In genomic region chr14:51929309-51929943, GRCm38 (mm10) we compare ENCODE assay signal across 9 mouse cellular contexts. TPM values are rescaled to one million over a fixed set of nuclear protein-coding genes. Genes with fewer than 3 reads are reported as not detected.
DNase-seq lines count a peak whose midpoint lies in the region; ATAC-seq lines count a peak whose summit lies in the region.
"Had no signal": no experiment of that assay in that cellular context is flagged by ENCODE, and none has a peak within 500 bp of the region (broad histone marks: within the 10 kb centered on the region; RNA-seq: fewer than 3 reads in every experiment).

No protein-coding gene starts in this region.

- no peak for ATAC-seq in megakaryocyte-erythroid progenitor cell, adult 5-6 weeks (replicated peaks; ENCODE audit: low FRiP score, low TSS enrichment, poor library complexity, severe bottlenecking)

- DNase-seq in cerebellum, postnatal 14 days: peak; percentile 32 to 40
- no peak for DNase-seq in cerebellum, adult 11-12 months
- peak; percentile 64 for DNase-seq in adipocyte (ENCODE audit: low spot score)
- DNase-seq in heart, adult 8-10 months (ENCODE audit: low spot score): peak; percentile 83
- peak; percentile 48 to 62 for DNase-seq in kidney, postnatal 4 days
- peak; percentile 79 for DNase-seq in lung, postnatal 36 days
- no peak for DNase-seq in natural killer cell, adult 2 months (ENCODE audit: low spot score in 2 of 2)

RNA-seq across cellular contexts. Expression of gene Rnase13, which starts 6.9 kb away (rescaled TPM):
- total RNA-seq in heart, adult 8-10 months (2022): not detected
- total RNA-seq in megakaryocyte-erythroid progenitor cell, adult 5-6 weeks (2014; fragmentation: Nextera tagmentation): not detected in 2 replicates
- not detected in 2 replicates for total RNA-seq in megakaryocyte-erythroid progenitor cell, adult 5-6 weeks (2017)
- total RNA-seq: CH12.LX had no signal

RNA-seq across cellular contexts. Expression of gene Tppp2, which starts 11.2 kb away (rescaled TPM):
- total RNA-seq in heart, adult 8-10 months (2022): not detected
- not detected in 2 replicates for total RNA-seq in megakaryocyte-erythroid progenitor cell, adult 5-6 weeks (2014; fragmentation: Nextera tagmentation)
- not detected in 2 replicates for total RNA-seq in megakaryocyte-erythroid progenitor cell, adult 5-6 weeks (2017)
- total RNA-seq: CH12.LX had no signal

RNA-seq across cellular contexts. Expression of gene Ndrg2, which starts 15.5 kb away (rescaled TPM):
- 1,000 to 10,000 TPM; 1,477 to 1,608 (median 1,523) TPM for total RNA-seq in heart, adult 8-10 months (2022)
- 1.9 and 11.1 TPM in 2 replicates for total RNA-seq in megakaryocyte-erythroid progenitor cell, adult 5-6 weeks (2014; fragmentation: Nextera tagmentation)
- total RNA-seq in megakaryocyte-erythroid progenitor cell, adult 5-6 weeks (2017): 2.1 and 3.4 TPM in 2 replicates

RNA-seq across cellular contexts. Expression of gene Slc39a2, which starts 36.7 kb away (rescaled TPM):
- under 1 TPM in 2 of 4 experiments, not detected in 2; 0.17 to 0.44 TPM for total RNA-seq in heart, adult 8-10 months (2022)
- 0.69 and 1.4 TPM in 2 replicates for total RNA-seq in megakaryocyte-erythroid progenitor cell, adult 5-6 weeks (2014; fragmentation: Nextera tagmentation)
- total RNA-seq in megakaryocyte-erythroid progenitor cell, adult 5-6 weeks (2017): not detected in 2 replicates

RNA-seq across cellular contexts. Expression of gene Mettl17, which starts 44.8 kb away (rescaled TPM):
- total RNA-seq in heart, adult 8-10 months (2022): 10 to 100 TPM; 17.9 to 26.4 (median 22.7) TPM
- 23.4 and 33.9 TPM in 2 replicates for total RNA-seq in megakaryocyte-erythroid progenitor cell, adult 5-6 weeks (2014; fragmentation: Nextera tagmentation)
- total RNA-seq in megakaryocyte-erythroid progenitor cell, adult 5-6 weeks (2017): 9.5 and 13.7 TPM in 2 replicates

Comparison
In these comparisons a context has a peak if more than half of its experiments do, and no peak if none do; other contexts are left out.
1. DNase-seq: peak in cerebellum, postnatal 14 days (2 of 2), adipocyte (single experiment), heart, adult 8-10 months (single experiment), kidney, postnatal 4 days (2 of 2) and lung, postnatal 36 days (single experiment); none in cerebellum, adult 11-12 months (single experiment) and natural killer cell, adult 2 months (0 of 2).
2. RNA of gene Ndrg2, which starts 15.5 kb away (total RNA-seq): 1,477 to 1,608 TPM in heart, adult 8-10 months; 1.9 to 11.1 TPM in megakaryocyte-erythroid progenitor cell, adult 5-6 weeks; every median in the first group is over 100 times any median in the second.